Mouse (Mus musculus) skeletal muscle tissue, adult 2 months (tissue): ENCODE data around the gene Gm47985.
"Not testable (repeated sequence)": the region's sequence is repeated elsewhere in the genome, so short reads cannot be mapped to it uniquely, and the experiment has no call there.

Experiments
- DNase-seq: peaks from one replicate; pipeline ENCODE4 v3.0.0-alpha.2; 2012; ENCODE audit warnings: low read depth, low spot score

Gm47985 gene

GRCm38 (mm10) chr1:151182266-151182665, at the start of gene Gm47985:
Gene Gm47985 (plus strand): TSS chr1:151182537.
- not testable (repeated sequence) for DNase-seq

GRCm38 (mm10) chr1:151132686-151133085, 49.7 kb upstream of the Gm47985 start:
- no peak for DNase-seq

GRCm38 (mm10) chr1:151138388-151138787, 43.9 kb upstream of the Gm47985 start:
- DNase-seq = no peak

- DNase-seq = no peak
Measured at GRCm38 (mm10) chr1:151140956-151141355, 41.4 kb upstream of the Gm47985 start.

DNA sequence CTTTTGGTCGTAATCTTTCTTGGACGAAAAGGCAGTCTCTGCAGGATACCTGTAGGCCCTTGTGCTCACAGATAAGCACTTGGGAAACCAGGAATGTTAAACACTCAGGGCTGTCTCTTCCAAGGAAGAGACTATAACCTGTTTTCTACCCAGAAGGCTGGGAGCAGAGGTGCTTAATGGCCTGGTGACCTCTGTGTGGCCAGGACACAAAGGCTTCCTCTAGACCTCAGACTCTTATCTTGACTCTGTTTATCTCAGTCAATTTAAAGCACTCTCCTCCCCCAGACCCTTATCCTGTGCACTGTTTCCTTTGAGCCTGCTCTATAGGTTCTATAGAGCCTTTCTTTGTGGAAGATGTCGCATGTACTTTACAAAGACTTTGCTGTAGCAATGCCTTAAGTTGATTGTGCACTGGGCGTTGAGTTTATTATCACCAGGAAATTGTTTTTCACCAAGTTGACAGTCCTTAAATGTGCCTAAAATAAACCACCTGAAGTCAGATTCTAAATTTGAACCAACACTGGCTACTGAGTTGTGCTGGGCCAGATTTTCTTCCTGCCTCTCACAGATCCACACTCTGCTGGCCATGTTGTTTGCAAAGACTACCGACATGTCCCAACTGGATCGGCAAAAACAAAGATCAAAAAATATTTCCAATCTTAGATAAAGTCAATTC, 37.7 kb upstream of the Gm47985 start:
- DNase-seq = peak; percentile 31

GRCm38 (mm10) chr1:151147801-151148200, 34.5 kb upstream of the Gm47985 start:
- no peak for DNase-seq

DNA sequence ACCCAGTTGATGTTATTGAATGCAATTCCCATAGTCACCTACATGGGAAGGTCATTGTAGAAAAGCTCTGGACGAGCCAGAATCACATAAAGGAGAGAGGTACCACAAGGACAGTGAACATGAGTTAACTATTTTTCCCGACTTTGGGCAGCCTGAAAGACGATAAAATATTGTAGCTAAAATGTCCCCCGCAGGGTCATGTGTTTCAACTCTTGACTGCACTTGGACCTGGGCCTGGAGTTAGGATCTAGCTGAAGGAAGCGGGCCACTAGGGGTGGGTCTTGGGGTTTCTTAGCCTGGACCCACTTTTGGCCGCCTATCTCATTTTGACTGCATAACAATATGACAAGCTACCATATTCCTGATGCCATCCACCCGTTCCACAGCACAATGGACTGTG, 32.1 kb upstream of the Gm47985 start:
- DNase-seq = no peak

- no peak for DNase-seq
Measured at GRCm38 (mm10) chr1:151151089-151151488, 31.2 kb upstream of the Gm47985 start.

GRCm38 (mm10) chr1:151153056-151153652, 29.2 kb upstream of the Gm47985 start:
- DNase-seq = no peak

GRCm38 (mm10) chr1:151154131-151154530, 28.2 kb upstream of the Gm47985 start:
- DNase-seq = not testable (repeated sequence)

DNA sequence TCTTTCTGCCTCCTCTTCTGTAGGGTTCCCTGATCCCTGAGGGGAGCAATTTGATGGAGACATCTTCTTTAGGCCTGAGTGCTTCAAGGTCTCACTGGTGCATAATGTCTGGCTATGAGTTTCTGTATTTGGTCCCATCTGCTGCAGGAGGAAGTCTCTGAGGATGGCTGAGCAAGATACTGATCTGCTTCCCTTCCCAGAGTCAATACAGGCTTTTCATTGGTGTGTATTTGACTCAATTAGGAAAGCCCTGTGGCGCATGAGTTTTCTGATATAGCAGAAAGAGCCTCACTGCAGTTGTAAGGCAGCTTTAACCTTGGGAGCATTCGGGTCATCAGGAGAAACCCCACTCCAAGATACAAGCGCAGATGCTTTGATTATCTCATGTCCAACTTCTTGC, 26.2 kb upstream of the Gm47985 start:
- DNase-seq = no peak

DNA sequence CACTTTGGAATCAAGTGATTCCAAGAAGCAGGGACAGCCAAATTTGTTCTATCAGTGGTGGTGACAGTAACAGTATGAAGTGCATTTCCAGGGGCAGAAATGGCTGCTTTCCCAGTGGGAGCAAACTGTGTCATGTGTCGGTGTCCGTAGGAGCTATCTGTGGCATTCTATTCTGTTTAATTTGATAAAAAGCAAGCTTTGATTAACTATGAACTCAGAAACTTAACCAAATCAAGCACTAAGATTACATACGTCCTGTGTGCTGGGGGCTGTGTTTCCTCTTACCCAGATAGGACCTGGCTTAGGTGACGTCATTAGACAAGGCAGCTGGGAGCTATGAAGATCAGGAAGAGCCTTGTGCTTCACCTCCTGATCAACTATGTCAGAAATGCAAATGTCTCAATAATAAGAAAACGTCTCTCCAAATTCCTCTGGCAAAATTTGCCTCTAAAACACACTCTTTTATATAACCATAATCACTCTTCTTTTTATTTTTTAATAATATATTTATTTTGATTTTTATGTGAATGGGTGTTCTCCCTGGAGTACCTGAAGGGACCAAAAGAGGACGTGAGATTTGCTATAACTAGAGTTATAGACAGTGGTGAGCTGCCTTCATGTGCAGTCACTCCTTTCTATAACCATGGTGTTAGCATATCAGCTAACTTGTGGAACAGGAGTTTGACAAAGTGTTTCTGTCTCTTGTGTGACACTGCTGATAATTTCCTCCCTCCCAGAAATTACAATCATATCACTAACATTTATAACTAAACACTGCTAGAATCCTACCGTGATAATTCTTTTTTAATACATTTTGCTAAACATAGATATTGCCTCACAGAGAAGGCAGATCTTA, 25.3 kb upstream of the Gm47985 start:
- no peak for DNase-seq

- no peak for DNase-seq
Measured at GRCm38 (mm10) chr1:151157963-151158856, 24.1 kb upstream of the Gm47985 start.

DNA sequence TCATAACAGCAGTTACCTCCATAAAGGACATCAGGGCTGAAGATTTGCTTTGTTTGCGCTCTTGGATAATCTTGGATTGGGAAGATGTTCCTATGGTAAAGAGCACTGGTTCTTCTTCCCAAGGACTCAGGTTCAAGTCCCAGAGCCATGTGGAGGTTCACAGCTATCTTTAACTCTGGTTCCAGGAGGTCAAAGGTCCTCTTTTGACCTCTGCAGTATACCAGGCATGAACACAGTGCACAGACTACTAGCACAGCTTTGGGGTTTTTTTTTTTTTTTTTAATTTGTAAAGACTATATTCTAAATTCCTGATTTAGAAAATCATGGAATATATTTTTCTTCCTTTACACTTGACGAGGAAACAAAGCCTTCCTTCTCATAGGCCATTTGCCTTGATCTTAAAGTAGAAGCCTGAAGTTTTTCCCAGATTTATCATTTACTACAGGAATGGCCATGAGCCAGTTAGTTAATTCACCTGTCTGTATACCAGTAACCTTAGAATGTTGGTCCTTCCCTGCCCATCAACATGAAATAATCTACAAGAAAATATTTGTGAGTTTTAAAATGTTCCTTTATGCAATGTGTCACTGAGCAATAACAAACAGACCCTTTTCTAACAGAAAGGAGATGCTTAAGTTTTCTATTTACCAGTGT, 23.4 kb upstream of the Gm47985 start:
- no peak for DNase-seq

GRCm38 (mm10) chr1:151166031-151166430, 16.3 kb upstream of the Gm47985 start:
- no peak for DNase-seq

DNA sequence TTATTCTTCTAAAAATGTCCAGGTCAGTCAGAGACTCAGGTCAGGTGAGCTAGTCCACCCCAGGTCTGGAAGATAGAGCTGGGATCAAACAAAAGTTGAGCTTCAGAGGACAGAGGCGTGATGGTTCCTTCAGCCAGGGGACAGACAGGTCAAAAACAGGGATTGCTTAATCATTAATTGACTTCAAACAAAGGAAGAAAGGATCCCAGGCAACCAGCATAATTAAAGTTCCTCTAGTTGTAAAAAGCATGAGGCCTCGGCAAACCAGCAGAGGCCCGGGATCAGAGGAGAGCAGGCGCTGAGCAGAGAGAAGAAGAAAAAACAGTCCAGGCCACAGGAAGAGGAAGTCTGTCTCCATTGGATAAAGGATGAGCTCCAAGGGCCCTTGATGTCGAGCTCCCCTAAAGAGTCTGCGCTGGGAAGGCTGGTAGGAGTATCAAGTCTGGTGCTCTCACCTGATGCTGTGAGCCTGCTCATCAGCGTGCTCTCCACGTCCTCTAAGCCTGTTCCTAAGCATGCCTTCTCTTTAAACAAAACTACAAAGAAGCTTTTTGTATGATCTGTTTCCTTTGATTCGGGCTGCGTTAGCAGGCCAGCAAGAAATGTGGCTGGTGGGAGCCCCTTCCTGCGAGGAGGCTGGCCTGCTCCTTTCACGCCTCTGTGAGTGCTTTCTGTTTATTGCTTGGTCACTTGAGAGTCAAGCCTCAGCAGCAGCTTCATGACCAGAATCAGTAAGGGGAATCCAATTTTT, 14.9 kb upstream of the Gm47985 start:
- no peak for DNase-seq

DNA sequence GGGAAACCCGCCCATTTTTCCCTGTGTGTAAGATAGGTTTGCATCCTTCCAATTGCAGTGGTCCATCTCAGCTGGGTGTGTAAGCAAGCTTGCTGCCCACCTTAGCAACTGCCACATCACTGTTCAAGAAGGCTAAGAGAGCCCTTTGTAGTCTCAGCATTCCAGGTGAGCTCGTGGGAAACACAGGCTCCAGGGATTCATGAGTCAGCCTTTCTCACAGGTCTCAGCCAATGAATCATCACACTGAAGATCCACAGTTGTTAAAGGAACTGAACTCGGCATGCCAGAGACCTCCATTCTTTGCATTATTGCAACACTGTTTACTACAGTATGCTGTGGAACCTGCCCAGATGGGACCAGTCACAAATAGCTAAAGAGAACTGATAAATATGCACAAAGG, 13.7 kb upstream of the Gm47985 start:
- DNase-seq = no peak

GRCm38 (mm10) chr1:151171572-151172461, 10.5 kb upstream of the Gm47985 start:
- DNase-seq = peak; percentile 48
